Mouse (Mus musculus) hindbrain, embryonic 10.5 days (tissue): ENCODE results near the gene 4931428L18Rik. TPM values are rescaled to one million over a fixed set of nuclear protein-coding genes. Genes with fewer than 3 reads are reported as not detected.

ENCODE experiments used
- polyA plus RNA-seq: library from polyadenylated mRNA; unstranded; fragments of >200 nt; fragmentation: Nextera tagmentation; extraction: Ambion mirVana; gene quantifications from 2 replicates; pipeline ENCODE4 v1.2.1, GENCODE M21; 2016

4931428L18Rik gene
- polyA plus RNA-seq, 1 experiment from 2014 or later: not detected

Other genes with a start within 250 kb of the 4931428L18Rik start
- not detected in 2 replicates for gene AC153137.1, start 244.7 kb downstream of the 4931428L18Rik start, polyA plus RNA-seq
- not detected in 2 replicates for gene Lgsn, start 46.3 kb downstream of the 4931428L18Rik start, polyA plus RNA-seq
- gene Pih1d3, start 154 bp upstream of the 4931428L18Rik start, polyA plus RNA-seq: not detected in 2 replicates